ENCODE assay signal across 10 mouse cellular contexts in genomic region chr4:82271547-82271946, GRCm38 (mm10).
DNase-seq lines count a peak whose midpoint lies in the region; ATAC-seq lines count a peak whose summit lies in the region.
"Had no signal": no experiment of that assay in that cellular context is flagged by ENCODE, and none has a peak within 500 bp of the region (broad histone marks: within the 10 kb centered on the region; RNA-seq: fewer than 3 reads in every experiment).

No protein-coding gene starts in this region.

- H3K27ac ChIP-seq in forebrain, embryonic 14.5 days (ENCODE audit: low read depth, low read length): no peak overlapping the region; the same call in 1 of the 2 replicates
- H3K27ac ChIP-seq in midbrain, embryonic 16.5 days (ENCODE audit: low read length): no peak overlapping the region
- no peak overlapping the region for H3K27ac ChIP-seq in kidney, embryonic 14.5 days (ENCODE audit: low read depth, low read length)

- peaks cover 11% of the 10 kb centered on the region; the same call in 1 of the 2 replicates for H3K4me1 ChIP-seq in forebrain, embryonic 14.5 days (ENCODE audit: control insufficient read depth, insufficient read depth, low read length)
- H3K4me1 ChIP-seq in midbrain, embryonic 16.5 days (ENCODE audit: control insufficient read depth, insufficient read depth, low read length): no peaks in the 10 kb centered on the region
- H3K4me1 ChIP-seq in kidney, embryonic 14.5 days (ENCODE audit: control insufficient read depth, insufficient read depth, low read length): peaks cover 9% of the 10 kb centered on the region; the same call in 1 of the 2 replicates

- DNase-seq in embryo, embryonic 10.5 days (ENCODE audit: low spot score): peak; percentile 21
- no peak for DNase-seq in embryo, embryonic 9.5 days (ENCODE audit: extremely low spot score)
- DNase-seq in kidney, postnatal 10 days: peak; percentile 12
- no peak for DNase-seq in kidney, adult 8-10 months
- peak; percentile 51 for DNase-seq in forebrain, embryonic 14.5 days (ENCODE audit: low spot score)
- no peak for DNase-seq in cerebellum, adult 11-12 months
- DNase-seq: kidney, postnatal 36 days had no signal

- H3K36me3 ChIP-seq in forebrain, embryonic 14.5 days (ENCODE audit: control insufficient read depth, insufficient read depth, low read length): no peaks in the 10 kb centered on the region
- H3K36me3 ChIP-seq in midbrain, embryonic 16.5 days (ENCODE audit: control insufficient read depth, insufficient read depth, low read length): no peaks in the 10 kb centered on the region
- H3K36me3 ChIP-seq in kidney, embryonic 14.5 days (ENCODE audit: control insufficient read depth, insufficient read depth, low read length): no peaks in the 10 kb centered on the region

- WGBS in forebrain, embryonic 14.5 days: 40% methylated on average over 3 of the region's 3 CpGs
- WGBS in midbrain, embryonic 16.5 days: 45% methylated on average over 3 of the region's 3 CpGs
- WGBS in kidney, embryonic 14.5 days: 83% methylated on average over 3 of the region's 3 CpGs

- no peaks in the 10 kb centered on the region for H3K9me3 ChIP-seq in forebrain, embryonic 14.5 days (replicated peaks; ENCODE audit: control insufficient read depth, low read length)
- H3K9me3 ChIP-seq in midbrain, embryonic 16.5 days (replicated peaks; ENCODE audit: control insufficient read depth, low read length, poor library complexity, severe bottlenecking): no peaks in the 10 kb centered on the region
- H3K9me3 ChIP-seq in kidney, embryonic 14.5 days (ENCODE audit: control insufficient read depth, low read length): no peaks in the 10 kb centered on the region

- peak; percentile 51; the same call in 1 of the 2 replicates for ATAC-seq in forebrain, embryonic 14.5 days
- peak; percentile 72; the same call in 1 of the 2 replicates for ATAC-seq in midbrain, embryonic 16.5 days
- ATAC-seq in kidney, embryonic 14.5 days (ENCODE audit: low FRiP score, low TSS enrichment): no peak

- no peak overlapping the region for H3K9ac ChIP-seq in forebrain, embryonic 14.5 days (ENCODE audit: low read length)
- H3K9ac ChIP-seq in midbrain, embryonic 16.5 days (ENCODE audit: low read depth, low read length): no peak overlapping the region
- H3K9ac ChIP-seq in kidney, embryonic 14.5 days (ENCODE audit: low read depth, low read length): no peak overlapping the region

- no peak overlapping the region for H3K4me2 ChIP-seq in forebrain, embryonic 14.5 days (ENCODE audit: low read length)
- H3K4me2 ChIP-seq in midbrain, embryonic 16.5 days (ENCODE audit: low read length): no peak overlapping the region
- no peak overlapping the region for H3K4me2 ChIP-seq in kidney, embryonic 14.5 days (replicated peaks; ENCODE audit: low read depth, low read length)

- H3K4me3 ChIP-seq in forebrain, embryonic 14.5 days (ENCODE audit: low read depth, low read length): no peak overlapping the region
- no peak overlapping the region for H3K4me3 ChIP-seq in midbrain, embryonic 16.5 days (ENCODE audit: low read depth, low read length)
- no peak overlapping the region for H3K4me3 ChIP-seq in kidney, embryonic 14.5 days (ENCODE audit: low read length)
- H3K4me3 ChIP-seq: erythroblast, embryonic 14.5 days had no signal

- H3K27me3 ChIP-seq in forebrain, embryonic 14.5 days (replicated peaks; ENCODE audit: control insufficient read depth, insufficient read depth, low read length): no peaks in the 10 kb centered on the region
- H3K27me3 ChIP-seq in midbrain, embryonic 16.5 days (ENCODE audit: control insufficient read depth, insufficient read depth, low read depth, low read length): no peaks in the 10 kb centered on the region
- no peaks in the 10 kb centered on the region for H3K27me3 ChIP-seq in kidney, embryonic 14.5 days (ENCODE audit: control insufficient read depth, insufficient read depth, low read length)

Comparison
In these comparisons a context has a peak if more than half of its experiments do, and no peak if none do; other contexts are left out.
1. DNase-seq: peak in embryo, embryonic 10.5 days (single experiment), kidney, postnatal 10 days (single experiment) and forebrain, embryonic 14.5 days (single experiment); none in embryo, embryonic 9.5 days (single experiment), kidney, adult 8-10 months (0 of 2) and cerebellum, adult 11-12 months (single experiment).